Mouse (Mus musculus) CH12.LX (cell line): ENCODE results near the gene Acbd7.

Source experiments
- BHLHE40 ChIP-seq: IDR thresholded peaks from 2 replicates; pipeline ENCODE4 v1.6.1; 2011; ENCODE audit warnings: mild to moderate bottlenecking, low read depth, low read length, improper control_type of control experiment
- CHD1 ChIP-seq: IDR thresholded peaks from 2 replicates; pipeline ENCODE4 v1.6.1; 2012; ENCODE audit warnings: low read depth, low read length, improper control_type of control experiment, inconsistent platforms
- CTCF ChIP-seq, 2 experiments: IDR thresholded peaks in 1 of 2; conservative IDR thresholded peaks in 1 of 2; 2 replicates each; pipeline ENCODE4 v1.5.1; 2011 to 2012; ENCODE audit warnings: low read depth in 2 of 2, low read length in 2 of 2, improper control_type of control experiment in 1 of 2, inconsistent platforms in 1 of 2, mild to moderate bottlenecking in 1 of 2, moderate library complexity in 1 of 2
- EP300 ChIP-seq: IDR thresholded peaks from 2 replicates; pipeline ENCODE4 v1.6.1; 2011; ENCODE audit warnings: low read length, improper control_type of control experiment
- POLR2A ChIP-seq: IDR thresholded peaks from 2 replicates; pipeline ENCODE4 v1.6.1; 2011; ENCODE audit warnings: low read depth, mild to moderate bottlenecking, improper control_type of control experiment, low read length
- SMC3 ChIP-seq: IDR thresholded peaks from 2 replicates; pipeline ENCODE4 v1.6.1; 2011; ENCODE audit warnings: low read depth, low read length, improper control_type of control experiment
- USF2 ChIP-seq: conservative IDR thresholded peaks from 2 replicates; pipeline ENCODE4 v1.6.1; 2011; ENCODE audit warnings: low read depth, low read length, improper control_type of control experiment

DNA sequence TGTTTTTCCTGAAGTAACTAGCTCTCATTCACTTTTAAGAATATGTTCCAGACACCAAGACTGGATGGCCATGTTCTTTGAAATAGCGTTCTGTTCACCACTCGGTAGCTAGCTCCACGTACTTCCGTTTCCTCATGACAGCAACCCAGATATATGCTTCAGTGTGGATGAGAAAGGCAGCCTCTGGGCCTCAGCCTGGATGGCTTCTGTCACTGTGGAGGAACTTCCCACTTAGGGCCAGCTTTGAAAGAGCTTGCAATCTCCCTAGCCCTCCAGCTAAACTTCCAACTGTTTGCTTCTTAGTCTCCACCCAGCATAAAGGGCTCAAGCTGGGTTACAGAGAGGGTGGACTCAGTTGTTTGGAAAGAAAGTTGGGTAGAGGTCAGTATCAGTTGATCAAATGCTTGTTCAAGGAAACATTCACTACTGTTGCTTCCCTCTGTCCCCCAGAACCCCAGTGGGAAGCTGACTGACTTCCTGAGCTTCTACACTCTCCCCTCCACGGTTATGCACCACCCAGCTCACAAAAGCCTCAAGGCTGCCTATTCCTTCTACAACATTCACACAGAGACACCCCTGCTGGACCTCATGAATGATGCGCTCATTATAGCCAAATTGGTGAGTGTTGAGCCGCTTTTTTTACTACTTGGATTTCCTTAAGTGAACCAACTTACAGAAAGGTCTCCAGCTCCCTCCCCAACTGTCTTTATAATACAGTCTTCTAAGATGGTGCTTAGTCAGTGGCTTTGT, 11.4 kb upstream of the Acbd7 start:
- TF ChIP-seq EP300 (no peak), SMC3 (no peak), CHD1 (no peak), USF2 (no peak), CTCF (conservative IDR thresholded peaks at IDR 0.05 in 1 of 2, IDR thresholded peaks at IDR 0.05 in 1 of 2; ENCODE audit: low read depth in 2 of 2, low read length in 2 of 2) (no peak), BHLHE40 (no peak), POLR2A (no peak)
